Mouse (Mus musculus) left cerebral cortex, postnatal 14 days (tissue): ENCODE measurements around the gene Adprh. TPM values are rescaled to one million over a fixed set of nuclear protein-coding genes. Genes with fewer than 3 reads are reported as not detected.
A peak's percentile ranks its signal among the peaks of the same experiment; 100 is the strongest.
"Not testable (repeated sequence)": the region's sequence is repeated elsewhere in the genome, so short reads cannot be mapped to it uniquely, and the experiment has no call there.

Source experiments
- DNase-seq, 2 experiments: peaks; one replicate each; pipeline ENCODE4 v3.0.0; 2021 to 2022; ENCODE audit warnings: low spot score in 2 of 2, mixed read lengths in 1 of 2
- intact Hi-C: fragments of 180-260 bp; cut with DNase I; formaldehyde crosslinking; loops from one replicate; pipeline ENCODE4 v1.15.1; 2025
- total RNA-seq, 2 experiments: library from RNA; stranded (reverse); gene quantifications; 2 replicates each; pipeline ENCODE4 v1.2.3; 2021

Adprh gene
- total RNA-seq, 2 experiments from 2014 or later: 61.4 to 63.4 TPM

DNA sequence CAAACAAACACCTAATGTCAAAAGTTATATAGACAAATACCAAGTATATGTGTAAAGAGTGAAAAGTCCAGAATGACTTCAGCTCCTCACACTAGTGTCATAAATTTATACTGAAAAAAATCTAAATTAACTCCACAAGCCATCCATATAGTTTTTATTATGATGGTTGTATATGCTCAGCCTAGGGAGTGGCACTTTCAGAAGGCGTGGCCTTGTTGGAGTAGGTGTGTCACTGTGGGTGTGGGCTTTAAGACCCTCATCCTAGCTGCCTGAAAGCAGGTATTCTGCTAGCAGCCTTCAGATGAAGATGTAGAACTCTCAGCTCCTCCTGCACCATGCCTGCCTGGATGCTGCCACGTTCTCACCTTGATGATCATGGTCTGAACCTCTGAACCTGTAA, 6.4 kb downstream of the Adprh start:
- intact Hi-C loops, DNase-seq: not testable (repeated sequence)

DNA sequence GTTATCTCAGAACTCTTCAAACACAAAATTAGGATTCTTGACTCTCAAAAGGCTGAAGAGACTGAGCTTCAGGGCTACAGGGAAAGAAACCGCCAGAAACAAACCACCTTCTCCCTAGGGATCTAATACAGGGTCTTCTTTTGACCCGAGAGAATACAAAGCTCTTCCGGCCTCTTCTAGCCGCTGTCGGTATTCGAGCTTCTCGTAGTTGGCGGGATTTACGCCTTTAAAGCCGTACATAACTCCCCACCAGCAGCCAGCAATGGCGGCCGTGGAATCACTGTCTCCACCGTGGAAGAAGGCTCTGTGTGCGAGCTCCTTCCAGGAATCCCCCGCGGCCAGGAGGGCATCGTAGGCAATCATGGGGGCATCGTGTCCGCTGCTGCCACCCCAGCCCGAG, 6.9 kb downstream of the Adprh start:
- intact Hi-C loops: no loop called here
- no peak for DNase-seq

DNA sequence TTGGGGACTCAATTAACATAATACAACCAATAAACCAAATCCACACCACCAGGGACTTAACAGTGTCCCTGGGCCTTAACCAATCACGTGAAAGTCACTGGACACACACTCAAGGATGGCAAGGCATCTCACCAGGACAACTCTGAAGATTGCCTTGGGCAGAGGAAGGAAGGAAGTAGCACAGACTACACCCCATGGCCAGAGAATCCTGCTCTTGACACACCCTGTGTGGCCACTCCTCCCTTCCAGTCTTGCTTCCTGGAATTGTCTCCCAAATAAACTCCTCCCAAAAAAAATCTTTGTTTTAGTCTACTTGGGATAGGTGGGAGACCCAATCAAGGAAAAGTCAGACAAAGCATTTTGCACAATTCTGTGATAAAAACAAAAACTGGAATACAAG, 7.5 kb downstream of the Adprh start:
- intact Hi-C loops: no loop called here
- DNase-seq: no peak

DNA sequence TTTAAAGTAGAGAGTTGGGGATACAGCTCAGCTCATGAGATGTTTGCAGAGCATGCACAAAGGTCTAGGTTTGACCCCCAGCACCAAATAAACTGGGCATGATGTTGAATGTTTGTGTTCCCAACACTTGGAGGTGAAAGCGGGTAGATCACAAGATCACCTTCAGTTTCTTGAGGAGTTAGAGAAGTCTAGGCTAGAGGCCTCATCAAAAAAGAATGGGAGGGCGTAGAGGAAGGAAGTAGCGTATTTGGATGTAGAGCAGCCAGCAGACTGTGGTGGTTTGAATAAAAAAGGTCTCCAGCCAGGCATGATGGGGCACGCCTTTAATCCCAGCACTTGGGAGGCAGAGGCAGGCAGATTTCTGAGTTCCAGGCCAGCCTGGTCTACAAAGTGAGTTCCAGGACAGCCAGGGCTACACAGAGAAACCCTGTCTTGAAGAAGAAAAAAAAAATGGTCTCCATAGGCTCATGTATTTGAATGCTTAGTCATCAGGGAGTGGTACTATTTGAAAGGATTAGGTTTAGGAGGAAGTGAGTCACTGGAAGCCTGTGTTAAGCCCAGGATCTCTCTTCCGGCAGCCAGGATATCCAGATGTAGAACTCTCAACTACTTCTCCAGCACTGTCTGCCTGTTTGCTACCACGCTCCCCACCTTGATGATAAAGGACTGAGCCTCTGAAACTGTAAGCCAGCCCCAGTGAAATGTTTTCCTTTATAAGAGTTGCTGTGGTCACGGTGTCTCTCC, 8.6 kb downstream of the Adprh start:
- intact Hi-C loops: no loop called here

DNA sequence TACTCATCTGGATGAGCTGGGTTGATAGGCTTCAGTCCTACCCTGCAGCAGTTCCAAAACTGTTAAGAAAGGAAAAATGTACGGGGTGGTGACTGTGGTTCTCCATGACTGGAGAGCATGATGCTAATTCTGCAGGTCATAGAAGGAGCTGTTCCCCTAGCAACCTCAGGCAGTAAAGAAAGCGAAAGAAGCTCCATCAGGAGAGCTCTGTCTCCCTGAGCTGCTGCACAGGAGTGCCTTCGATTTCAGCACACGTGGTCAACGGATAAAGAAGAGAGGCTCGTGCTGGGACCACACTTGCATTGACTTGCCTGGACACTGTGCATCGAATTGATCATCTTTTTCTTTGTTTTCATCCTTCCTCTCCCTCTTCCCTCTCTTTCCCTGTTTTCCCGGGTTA, 10.3 kb downstream of the Adprh start:
- DNase-seq: no peak

More for the DNA sequence above, 8.6 kb downstream of the Adprh start:
- DNase-seq: no peak

DNA sequence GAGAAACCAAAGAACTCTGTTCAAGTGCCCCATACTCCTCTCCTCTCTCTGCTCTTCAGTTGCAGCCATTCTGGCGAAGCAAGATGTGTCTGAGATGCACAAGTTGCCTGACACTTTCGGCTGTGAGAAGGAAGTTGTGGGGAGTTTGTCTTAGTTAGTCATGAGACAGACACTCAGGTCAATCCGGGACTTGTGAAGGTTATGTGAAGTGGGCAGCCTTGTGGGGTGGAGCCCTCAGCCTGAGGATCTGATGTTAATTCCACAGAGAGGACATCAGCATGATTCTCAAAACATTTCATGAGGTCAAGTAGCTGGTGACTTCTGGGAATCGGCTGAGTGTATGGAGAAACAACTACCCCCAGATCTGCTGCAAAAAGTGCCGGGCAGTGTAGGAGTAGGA, 10.9 kb downstream of the Adprh start:
- intact Hi-C loops: no loop called here

More for the DNA sequence above, 10.3 kb downstream of the Adprh start:
- intact Hi-C loops: no loop called here

DNA sequence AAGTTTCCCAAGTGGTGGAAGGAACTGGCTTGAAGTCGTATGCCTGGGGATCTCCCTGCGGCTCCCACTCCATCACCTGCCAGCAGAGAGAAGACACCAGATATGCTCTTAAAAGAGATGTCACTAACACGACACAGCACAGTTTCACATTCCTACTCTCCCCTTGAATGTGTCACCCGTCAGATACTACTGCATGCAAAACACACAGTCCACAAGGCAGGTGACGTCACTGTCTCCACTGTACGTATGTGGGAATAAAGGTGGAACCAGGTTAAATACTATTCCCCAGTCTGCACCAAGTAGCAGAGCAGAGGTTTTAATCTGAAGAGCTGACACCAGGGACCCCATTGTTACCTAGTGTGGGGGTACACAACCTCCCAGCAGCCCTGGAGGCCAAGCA, 12.1 kb downstream of the Adprh start:
- intact Hi-C loops: no loop called here
- no peak for DNase-seq

More for the DNA sequence above, 10.9 kb downstream of the Adprh start:
- no peak for DNase-seq

DNA sequence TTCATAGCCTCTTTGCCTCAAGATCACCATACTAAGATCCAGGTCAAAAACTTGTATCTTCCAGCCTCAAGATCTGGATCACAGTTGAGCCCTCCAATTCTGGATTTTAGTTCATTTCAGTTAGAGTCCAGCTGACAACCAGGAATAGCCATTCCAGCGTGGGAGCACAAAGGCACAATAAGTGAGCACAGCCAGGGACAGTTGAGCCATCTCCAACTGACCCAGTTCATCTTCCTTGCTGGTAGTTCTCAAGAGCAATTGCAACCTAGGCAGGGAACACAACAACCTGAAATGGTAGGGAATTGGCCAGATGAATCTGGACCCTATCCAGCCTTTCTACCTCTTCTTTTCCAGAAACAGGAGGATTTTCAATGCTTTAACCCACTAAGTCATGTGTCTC, 13.3 kb downstream of the Adprh start:
- DNase-seq: peak in 1 of 2 experiments; percentile 22
- intact Hi-C loops: no loop called here

DNA sequence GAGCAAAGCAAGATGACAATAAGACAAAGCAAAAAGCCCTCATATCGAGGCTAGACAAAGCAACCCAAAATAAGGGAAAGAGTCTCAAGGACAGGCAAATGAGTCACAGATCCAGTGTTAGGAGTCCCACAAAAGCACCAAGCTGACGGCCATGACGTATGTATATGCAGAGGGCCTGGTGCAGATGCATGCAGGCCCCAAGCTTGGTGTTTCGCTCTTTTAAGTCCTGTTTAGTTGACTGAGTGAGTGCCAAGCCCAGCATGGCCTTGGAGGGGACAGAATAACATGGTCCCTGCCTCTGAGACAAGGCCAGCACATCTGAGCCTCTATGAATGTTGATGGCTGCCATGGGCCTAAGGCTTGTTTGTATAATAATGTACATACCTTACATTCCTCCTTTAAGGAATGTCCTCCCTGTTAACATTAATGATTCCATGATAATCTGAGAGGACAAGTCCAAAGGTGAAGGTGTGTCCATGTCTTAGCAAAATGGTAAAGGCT, 18.2 kb downstream of the Adprh start:
- no peak for DNase-seq
- intact Hi-C loops: no loop called here

DNA sequence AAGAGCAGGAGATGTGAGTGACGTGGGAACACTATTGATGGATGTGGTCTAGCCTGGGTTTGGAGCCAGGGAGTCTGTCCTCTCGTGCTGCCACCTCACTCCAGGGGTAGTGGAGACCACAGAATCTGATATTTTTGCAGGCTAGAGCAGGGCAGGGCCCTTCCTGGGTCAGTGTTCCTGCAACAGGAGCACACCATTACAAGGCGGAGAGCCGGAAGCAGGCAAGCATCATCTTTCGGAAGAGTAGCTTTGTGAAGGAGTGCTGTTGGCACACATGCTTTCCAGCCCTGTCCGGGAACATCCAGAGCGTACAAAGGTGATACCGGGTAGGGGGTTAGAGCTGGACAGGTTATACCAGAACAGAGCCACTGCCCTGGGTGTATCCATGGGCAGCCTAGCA, 19.0 kb downstream of the Adprh start:
- intact Hi-C loops: no loop called here
- DNase-seq: no peak

DNA sequence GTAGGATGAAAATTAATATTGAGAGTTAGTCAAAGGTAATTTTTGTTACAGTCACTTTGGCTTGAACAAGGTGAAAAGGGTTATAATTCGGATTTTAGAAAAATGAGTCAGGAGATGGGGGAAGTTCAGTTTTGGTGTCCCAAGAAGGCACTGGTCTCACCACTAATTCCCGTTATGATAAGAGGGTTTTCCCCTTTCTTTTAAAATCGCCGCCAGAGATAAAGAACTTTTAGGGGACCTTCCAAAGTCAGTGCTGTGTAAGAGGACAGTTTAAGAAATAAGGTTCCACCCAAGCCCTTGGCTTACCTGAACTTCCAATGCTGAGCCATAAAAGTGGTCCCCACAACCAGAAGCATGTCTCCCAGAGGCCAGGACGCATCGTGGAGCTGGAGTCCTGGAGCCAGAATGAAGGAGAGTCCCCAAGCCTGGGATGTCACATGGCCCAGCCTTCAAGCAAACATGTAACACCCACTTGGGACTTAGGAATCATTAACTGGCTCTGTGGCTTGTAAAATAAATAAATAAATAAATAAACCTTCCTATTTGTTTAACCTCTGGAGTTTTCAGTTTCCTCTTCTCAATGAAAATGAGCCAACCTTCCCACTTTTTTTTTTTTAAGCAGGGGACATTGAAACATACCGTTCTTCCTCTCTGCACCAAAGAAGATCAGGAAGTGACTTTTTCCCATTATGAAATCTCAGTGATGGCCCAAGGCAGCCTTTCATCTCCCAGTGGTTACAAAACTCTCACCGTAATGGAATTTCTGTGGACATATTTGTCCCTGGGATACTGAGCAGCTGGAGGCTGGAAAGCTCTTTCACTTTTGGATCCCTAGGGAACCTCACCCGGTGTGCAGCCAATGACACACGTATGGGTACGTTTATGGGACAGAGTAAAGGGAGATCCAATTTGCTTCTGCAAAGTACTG, 19.7 kb downstream of the Adprh start, which contains the start of gene Pla1a:
TSS of gene Pla1a (minus strand) at position 648 of the 928 bp plus-strand sequence.
- DNase-seq: no peak

DNA sequence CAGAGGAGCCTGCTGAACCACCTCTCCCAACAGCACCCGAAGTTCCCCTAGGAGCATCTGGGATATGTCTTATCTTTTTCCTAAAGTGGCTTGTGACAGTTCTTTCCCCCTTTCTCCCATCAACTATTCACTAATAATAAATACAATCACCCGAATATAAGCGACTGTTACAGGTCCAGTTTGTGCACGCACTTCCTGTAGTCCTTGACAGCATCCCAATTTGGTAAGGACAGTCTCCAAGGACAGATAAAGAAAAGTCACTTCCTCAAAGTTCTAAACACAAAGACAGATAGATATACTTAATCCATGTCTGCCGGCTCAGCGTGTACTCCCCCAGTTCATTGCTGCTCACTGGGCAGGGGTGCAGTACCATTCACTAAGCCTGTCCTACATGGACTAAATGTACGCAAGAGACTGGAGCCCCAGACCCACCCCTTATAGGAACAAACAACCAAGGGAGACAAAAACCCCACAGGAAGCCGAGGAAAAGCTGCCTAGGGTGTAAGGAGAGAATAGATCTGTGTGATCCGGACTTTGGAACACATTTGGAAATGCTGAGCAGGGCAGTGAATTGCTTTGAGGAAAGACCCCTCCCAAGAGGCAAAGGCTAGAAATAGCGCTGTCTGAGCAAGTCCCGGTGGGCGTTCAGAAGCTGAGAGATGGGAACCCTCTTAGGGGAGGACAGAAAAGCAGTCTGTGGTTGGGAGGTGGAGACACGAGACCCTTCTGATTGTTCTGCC, 20.9 kb downstream of the Adprh start:
- intact Hi-C loops: no loop called here
- DNase-seq: no peak

More for the DNA sequence above, 19.7 kb downstream of the Adprh start, which contains the start of gene Pla1a:
- intact Hi-C loops: no loop called here

DNA sequence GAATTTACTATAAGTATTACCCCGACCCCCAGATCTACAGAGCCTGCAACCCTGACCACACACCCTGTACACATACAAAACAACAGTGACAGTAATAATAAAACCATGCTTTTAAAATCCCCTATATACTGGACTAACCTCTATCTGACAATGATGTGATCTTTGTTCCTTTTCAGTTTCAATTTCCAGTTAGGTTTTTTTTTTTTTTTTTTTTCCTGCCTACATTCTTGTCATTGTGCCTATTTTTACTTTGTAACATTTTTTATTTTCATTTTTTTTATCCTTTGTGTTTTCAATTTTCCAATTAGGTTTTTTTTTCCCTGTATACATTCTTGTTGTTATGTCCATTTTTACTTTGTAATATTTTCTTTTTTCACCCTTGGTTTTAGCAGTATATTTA, 26.7 kb downstream of the Adprh start:
- no peak for DNase-seq
- intact Hi-C loops: no loop called here

DNA sequence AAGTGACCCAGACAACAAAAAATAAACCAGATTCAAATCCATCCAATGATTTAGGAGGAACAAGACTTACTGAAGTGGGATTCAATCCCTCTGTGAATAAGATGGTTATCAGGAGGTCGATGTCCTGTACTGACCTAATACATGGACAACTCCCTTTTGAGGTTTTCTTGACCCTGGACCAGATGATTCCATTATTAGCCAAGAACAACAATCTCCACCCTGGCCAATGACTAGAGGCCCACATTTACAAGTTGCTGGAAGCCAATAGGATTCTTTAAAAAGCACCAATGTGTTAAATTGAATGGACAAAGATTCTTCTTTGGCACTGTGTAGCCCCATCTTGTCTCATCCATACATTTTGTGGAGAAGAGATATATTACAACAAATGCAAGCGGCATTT, 27.1 kb downstream of the Adprh start:
- no peak for DNase-seq
- intact Hi-C loops: no loop called here

DNA sequence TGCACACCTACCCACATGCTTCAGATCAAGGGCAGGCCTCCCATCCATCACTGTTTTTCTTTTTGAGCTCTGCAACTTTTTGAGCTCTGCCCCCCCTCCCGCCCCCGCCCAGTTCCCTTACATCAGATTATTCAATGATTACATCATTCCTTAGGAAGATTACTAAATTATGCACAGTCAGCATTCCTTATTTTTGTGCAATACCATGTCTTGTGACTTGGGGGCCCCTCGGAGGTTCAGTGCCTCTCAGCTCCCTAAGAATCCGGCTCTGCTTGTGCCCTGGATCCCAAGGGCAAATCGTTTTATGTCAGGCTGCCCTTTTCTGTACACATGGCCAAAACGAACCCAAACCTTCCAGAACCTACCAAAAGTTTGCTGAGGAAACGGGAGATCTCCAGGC, 37.5 kb downstream of the Adprh start:
- intact Hi-C loops: no loop called here
- no peak for DNase-seq

DNA sequence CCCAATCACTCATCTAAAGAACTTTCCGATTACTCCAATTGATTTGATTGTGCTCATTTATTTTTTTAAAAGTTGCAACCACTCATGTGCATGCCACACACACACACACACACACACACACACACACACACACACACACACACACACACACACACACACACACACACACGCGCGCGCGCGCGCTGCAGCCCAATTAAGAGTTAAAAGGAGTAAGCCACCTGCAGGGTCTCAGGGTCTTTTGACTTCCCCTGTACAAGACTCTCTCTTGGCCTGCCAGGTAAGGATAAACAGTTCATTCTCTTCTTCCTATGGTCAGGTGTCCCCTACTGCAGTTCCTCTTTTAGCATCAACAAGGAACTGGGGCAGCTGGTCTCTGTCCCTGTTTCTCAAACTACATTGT, 44.1 kb downstream of the Adprh start:
- DNase-seq: no peak
- intact Hi-C loops: no loop called here

DNA sequence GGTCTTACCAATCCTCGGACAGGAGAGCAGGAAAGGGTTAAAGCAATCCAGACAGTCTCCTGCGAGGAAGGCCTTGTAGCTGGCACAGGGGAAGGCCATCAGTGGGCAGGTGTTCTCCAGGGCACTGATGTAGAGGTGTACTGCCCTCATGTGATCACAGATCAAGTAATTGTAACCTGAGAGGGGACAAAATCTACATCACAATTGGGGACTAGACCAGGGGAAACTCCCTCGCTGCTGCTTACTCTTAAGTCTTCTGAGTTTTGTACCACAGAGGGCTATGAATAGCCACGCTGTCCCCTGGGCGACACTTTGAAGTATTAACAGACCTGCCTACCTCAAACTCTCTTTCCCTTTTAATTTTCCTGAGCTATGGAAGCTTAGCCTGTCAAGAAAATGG, 44.9 kb downstream of the Adprh start:
- intact Hi-C loops: no loop called here

DNA sequence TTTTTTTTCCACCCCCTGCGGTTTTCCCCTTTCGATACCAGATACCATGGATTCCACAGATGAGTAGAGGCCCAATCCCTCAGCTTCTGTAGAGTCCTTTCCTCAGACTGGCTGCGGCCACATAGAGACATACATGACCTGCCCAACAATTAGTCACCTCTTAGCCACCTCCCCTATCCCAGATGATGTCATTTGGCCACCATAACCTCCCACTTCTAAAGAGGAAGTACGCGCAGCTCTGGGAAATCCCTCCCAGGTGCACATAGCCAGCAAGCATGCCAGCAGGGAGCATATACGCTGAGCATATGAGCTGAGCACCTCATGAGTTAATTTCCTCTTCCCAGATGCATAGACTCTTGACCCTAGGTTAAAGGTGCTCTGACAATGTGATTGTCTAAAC, 45.8 kb downstream of the Adprh start:
- intact Hi-C loops: no loop called here
- no peak for DNase-seq

More for the DNA sequence above, 44.9 kb downstream of the Adprh start:
- no peak for DNase-seq

DNA sequence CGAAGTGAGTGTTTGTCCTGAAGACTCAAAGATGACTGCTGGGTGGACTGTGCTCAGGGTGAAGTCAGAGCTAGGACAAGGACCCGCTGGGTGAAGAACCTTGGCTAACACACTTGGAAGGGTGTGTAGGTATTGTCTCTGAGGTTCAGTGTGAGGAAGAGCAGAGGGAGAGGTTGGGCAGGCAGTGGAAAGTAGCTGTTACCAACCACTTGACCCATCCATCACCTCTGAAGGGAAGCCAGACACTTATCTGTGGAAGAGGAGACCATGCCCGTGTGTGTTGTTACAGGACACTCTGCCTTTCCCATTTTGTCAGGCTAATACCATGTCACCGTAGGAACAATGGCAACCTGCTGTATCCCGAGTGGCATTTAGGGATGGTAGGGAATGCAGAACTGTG, 46.2 kb downstream of the Adprh start:
- intact Hi-C loops: no loop called here
- no peak for DNase-seq

DNA sequence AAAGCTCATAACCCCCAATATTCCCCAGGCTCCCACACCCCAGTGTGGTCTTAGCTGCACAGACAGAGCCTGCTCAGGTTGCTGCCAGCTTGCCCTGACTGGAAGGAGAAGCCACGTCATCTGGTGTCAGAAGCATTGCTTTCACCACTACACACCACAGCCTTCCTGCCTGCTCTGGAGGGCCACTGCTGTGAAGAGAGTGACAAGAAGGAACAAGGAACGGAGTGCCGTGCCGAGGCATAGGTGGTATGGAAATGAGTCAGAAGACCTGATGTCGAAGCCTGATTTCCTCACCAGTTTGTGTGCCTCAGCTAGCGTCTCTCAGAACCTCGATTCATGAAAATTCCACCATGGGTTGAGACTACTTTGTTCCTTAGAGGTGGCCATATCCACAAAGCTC, 48.9 kb downstream of the Adprh start:
- intact Hi-C loops: no loop called here
- no peak for DNase-seq
